In the genomic region with DNA sequence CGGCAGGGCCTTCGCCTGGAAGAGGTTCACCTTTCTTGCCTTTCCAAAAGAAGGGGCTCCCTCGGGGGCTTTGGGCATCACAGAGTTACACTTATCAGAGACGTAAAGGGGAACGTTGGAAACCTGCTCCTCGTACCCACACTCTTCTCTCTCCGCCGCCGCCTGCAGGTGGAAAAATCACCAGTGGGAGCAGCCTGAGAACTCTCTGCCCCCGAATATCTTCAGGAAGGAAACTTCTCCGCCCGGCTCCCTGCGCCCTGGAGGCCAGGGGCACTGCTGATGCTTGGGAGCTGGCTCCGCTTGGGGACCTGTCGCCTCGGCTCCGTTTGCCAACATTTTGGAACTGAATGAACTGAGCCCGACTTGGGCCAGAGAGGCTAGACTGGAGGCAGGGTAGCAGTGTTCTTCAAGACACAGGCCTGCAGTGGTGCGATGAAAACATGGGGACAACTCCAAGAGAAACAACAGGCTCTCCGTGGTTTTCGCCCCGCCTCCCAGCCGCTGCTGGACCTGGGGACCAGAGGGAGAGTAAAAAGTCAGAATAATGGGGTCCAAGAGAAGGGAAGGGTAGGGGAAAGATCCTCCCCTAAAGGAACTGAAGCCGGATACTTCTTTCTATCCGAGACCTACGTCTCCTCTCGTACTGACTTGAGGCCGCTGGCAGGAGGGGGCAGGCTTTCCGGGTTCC, we compare ENCODE assay signal across 7 mouse cellular contexts. TPM values are rescaled to one million over a fixed set of nuclear protein-coding genes. Genes with fewer than 3 reads are reported as not detected.
A peak's percentile ranks its signal among the peaks of the same experiment; 100 is the strongest.
DNase-seq lines count a peak whose midpoint lies in the region; ATAC-seq and TF ChIP-seq lines count a peak whose summit lies in the region.

No protein-coding gene starts in this region.

- peak overlapping the region; percentile 76 for H3K4me2 ChIP-seq in embryonic facial prominence, embryonic 15.5 days (replicated peaks)
- peak overlapping the region; percentile 82 for H3K4me2 ChIP-seq in limb, embryonic 14.5 days (replicated peaks; ENCODE audit: low read depth, low read length, severe bottlenecking)

- H3K9ac ChIP-seq in embryonic facial prominence, embryonic 15.5 days: peak overlapping the region; percentile 90
- H3K9ac ChIP-seq in limb, embryonic 14.5 days (ENCODE audit: low read depth, low read length, severe bottlenecking): peak overlapping the region; percentile 98

- peaks cover 16% of the 10 kb centered on the region for H3K4me1 ChIP-seq in embryonic facial prominence, embryonic 15.5 days
- peaks cover 5% of the 10 kb centered on the region for H3K4me1 ChIP-seq in limb, embryonic 14.5 days (ENCODE audit: control insufficient read depth, insufficient read depth, low read length)

- peak overlapping the region; percentile 99 for H3K27ac ChIP-seq in embryonic facial prominence, embryonic 15.5 days (replicated peaks)
- H3K27ac ChIP-seq in limb, embryonic 14.5 days (replicated peaks; ENCODE audit: low read depth, low read length): peak overlapping the region; percentile 99

- no peak for ATAC-seq in embryonic facial prominence, embryonic 15.5 days (ENCODE audit: insufficient number of reproducible peaks, low FRiP score, low TSS enrichment, low read depth)
- ATAC-seq in limb, embryonic 14.5 days (ENCODE audit: low FRiP score, low read depth): no peak
- no peak for ATAC-seq in megakaryocyte-erythroid progenitor cell, adult 5-6 weeks (replicated peaks; ENCODE audit: low FRiP score, low TSS enrichment, poor library complexity, severe bottlenecking)

- no peaks in the 10 kb centered on the region for H3K9me3 ChIP-seq in embryonic facial prominence, embryonic 15.5 days (replicated peaks)
- no peaks in the 10 kb centered on the region for H3K9me3 ChIP-seq in limb, embryonic 14.5 days (ENCODE audit: control insufficient read depth, low read length)

- peak overlapping the region; percentile 75 for H3K4me3 ChIP-seq in embryonic facial prominence, embryonic 15.5 days (replicated peaks)
- H3K4me3 ChIP-seq in limb, embryonic 14.5 days (replicated peaks; ENCODE audit: low read length): peak overlapping the region; percentile 87

- H3K36me3 ChIP-seq in embryonic facial prominence, embryonic 15.5 days: no peaks in the 10 kb centered on the region; the same call in 1 of the 2 replicates
- peaks cover 64% of the 10 kb centered on the region for H3K36me3 ChIP-seq in limb, embryonic 14.5 days (ENCODE audit: control insufficient read depth, insufficient read depth, low read length)

- no peaks in the 10 kb centered on the region for H3K27me3 ChIP-seq in embryonic facial prominence, embryonic 15.5 days
- no peaks in the 10 kb centered on the region for H3K27me3 ChIP-seq in limb, embryonic 14.5 days (ENCODE audit: control insufficient read depth, insufficient read depth, low read length)

- peak; percentile 34 to 48 for DNase-seq in right cerebral cortex, postnatal 10 days (ENCODE audit: low spot score in 2 of 2)
- DNase-seq in right cerebral cortex, postnatal 14 days: no peak
- peak; percentile 21 for DNase-seq in heart, postnatal 4 days
- DNase-seq in limb, embryonic 14.5 days (ENCODE audit: low spot score): peak; percentile 41
- peak; percentile 57 for DNase-seq in retina, postnatal 1 day

- WGBS in embryonic facial prominence, embryonic 15.5 days: 1% methylated on average over 29 of the region's 29 CpGs
- 1% methylated on average over 29 of the region's 29 CpGs for WGBS in limb, embryonic 14.5 days

- TF ChIP-seq POLR2A in limb, embryonic 14.5 days (IDR thresholded peaks at IDR 0.05; ENCODE audit: borderline replicate concordance, extremely low read depth, insufficient read depth, insufficient read length): no peak

RNA-seq across cellular contexts. Expression of a gene that starts 5.9 kb away (rescaled TPM):
- 158 and 164 TPM in 2 replicates for polyA plus RNA-seq in embryonic facial prominence, embryonic 15.5 days (2015; fragmentation: Nextera tagmentation; extraction: Ambion mirVana)
- total RNA-seq in heart, postnatal 4 days (2021): 10 to 100 TPM; 12.7 to 13.5 TPM
- polyA plus RNA-seq in limb, embryonic 14.5 days (2012; rRNA removed): 103 and 115 TPM in 2 replicates
- polyA plus RNA-seq in limb, embryonic 14.5 days (2014; fragmentation: Nextera tagmentation; extraction: Ambion mirVana): 108 and 131 TPM in 2 replicates
- not detected in 2 replicates for total RNA-seq in megakaryocyte-erythroid progenitor cell, adult 5-6 weeks (2014; fragmentation: Nextera tagmentation)
- not detected in 2 replicates for total RNA-seq in megakaryocyte-erythroid progenitor cell, adult 5-6 weeks (2017)

Comparison
In these comparisons a context has a peak if more than half of its experiments do, and no peak if none do; other contexts are left out.
1. RNA of a gene that starts 5.9 kb away (total RNA-seq): 12.7 to 13.5 TPM in heart, postnatal 4 days; not detected in megakaryocyte-erythroid progenitor cell, adult 5-6 weeks; every median in the first group is over 10 times any median in the second.